Mouse (Mus musculus): ENCODE data around the gene Galnt13. TPM values are rescaled to one million over a fixed set of nuclear protein-coding genes. Genes with fewer than 3 reads are reported as not detected.
"Not testable (repeated sequence)": the region's sequence is repeated elsewhere in the genome, so short reads cannot be mapped to it uniquely, and the experiment has no call there.

Galnt13 gene
- not detected in 2 replicates for total RNA-seq (2015)
- not detected in 2 replicates for total RNA-seq (2017)

GRCm38 (mm10) chr2:54435937-54436735 lies at the start of gene Galnt13:
Gene Galnt13, plus strand, starts transcription at chr2:54436317.
- no peak for ATAC-seq (ENCODE audit: poor library complexity, severe bottlenecking)

GRCm38 (mm10) chr2:54431060-54431459 lies 5.1 kb upstream of the Galnt13 start:
- no peak for ATAC-seq (ENCODE audit: poor library complexity, severe bottlenecking)

GRCm38 (mm10) chr2:54435380-54435779 lies 737 bp upstream of the Galnt13 start:
- no peak for ATAC-seq (ENCODE audit: poor library complexity, severe bottlenecking)

GRCm38 (mm10) chr2:54436736-54437500 lies 801 bp downstream of the Galnt13 start:
- ATAC-seq (ENCODE audit: poor library complexity, severe bottlenecking), result no peak

- no peak for ATAC-seq (ENCODE audit: poor library complexity, severe bottlenecking)
Measured at GRCm38 (mm10) chr2:54437501-54437830, 1.3 kb downstream of the Galnt13 start.

- ATAC-seq (ENCODE audit: poor library complexity, severe bottlenecking), result no peak
Measured at GRCm38 (mm10) chr2:54442734-54443500, 6.8 kb downstream of the Galnt13 start.

GRCm38 (mm10) chr2:54483426-54483825 lies 47.3 kb downstream of the Galnt13 start:
- no peak for ATAC-seq (ENCODE audit: poor library complexity, severe bottlenecking)

- no peak for ATAC-seq (ENCODE audit: poor library complexity, severe bottlenecking)
Measured at GRCm38 (mm10) chr2:54522989-54523388, 86.9 kb downstream of the Galnt13 start.

GRCm38 (mm10) chr2:54527073-54527472 lies 91.0 kb downstream of the Galnt13 start:
- no peak for ATAC-seq (ENCODE audit: poor library complexity, severe bottlenecking)

GRCm38 (mm10) chr2:54558357-54559153 lies 122.4 kb downstream of the Galnt13 start:
- no peak for ATAC-seq (ENCODE audit: poor library complexity, severe bottlenecking)

GRCm38 (mm10) chr2:54565068-54565467 lies 129.0 kb downstream of the Galnt13 start:
- no peak for ATAC-seq (ENCODE audit: poor library complexity, severe bottlenecking)

- ATAC-seq (ENCODE audit: poor library complexity, severe bottlenecking), result no peak
Measured at GRCm38 (mm10) chr2:54567186-54567585, 131.1 kb downstream of the Galnt13 start.

- ATAC-seq (ENCODE audit: poor library complexity, severe bottlenecking), result no peak
Measured at GRCm38 (mm10) chr2:54567632-54568031, 131.5 kb downstream of the Galnt13 start.

- ATAC-seq (ENCODE audit: poor library complexity, severe bottlenecking), result not testable (repeated sequence)
Measured at GRCm38 (mm10) chr2:54713817-54714216, 277.7 kb downstream of the Galnt13 start.

- no peak for ATAC-seq (ENCODE audit: poor library complexity, severe bottlenecking)
Measured at GRCm38 (mm10) chr2:54751232-54751631, 315.1 kb downstream of the Galnt13 start.

GRCm38 (mm10) chr2:54759781-54760180 lies 323.7 kb downstream of the Galnt13 start:
- ATAC-seq (ENCODE audit: poor library complexity, severe bottlenecking), result no peak

- no peak for ATAC-seq (ENCODE audit: poor library complexity, severe bottlenecking)
Measured at GRCm38 (mm10) chr2:54778790-54779273, 342.7 kb downstream of the Galnt13 start.

- ATAC-seq (ENCODE audit: poor library complexity, severe bottlenecking), result no peak
Measured at GRCm38 (mm10) chr2:54813670-54814256, 377.6 kb downstream of the Galnt13 start.

GRCm38 (mm10) chr2:54841245-54841644 lies 405.1 kb downstream of the Galnt13 start:
- no peak for ATAC-seq (ENCODE audit: poor library complexity, severe bottlenecking)
